Mouse (Mus musculus): ENCODE results near the gene Ltf. TPM values are rescaled to one million over a fixed set of nuclear protein-coding genes. Genes with fewer than 3 reads are reported as not detected.

Ltf gene
- polyA plus RNA-seq, 1 experiment from 2014 or later = 11.3 TPM

- Histone ChIP-seq H3K27ac (ENCODE audit: low read length) (no peak overlapping the region), H3K9me3 (ENCODE audit: low read length) (no peaks in the 10 kb centered on the region), H3K4me3 (ENCODE audit: low read depth, low read length) (no peak overlapping the region), H3K27me3 (replicated peaks; ENCODE audit: insufficient read depth, low read length) (no peaks in the 10 kb centered on the region), H3K36me3 (ENCODE audit: insufficient read depth, low read length) (no peaks in the 10 kb centered on the region), H3K4me1 (ENCODE audit: insufficient read depth, low read depth, low read length) (0 out of 2 replicates have a peak, but pooled peaks cover 5% of the 10 kb centered on the region), H3K4me2 (replicated peaks; ENCODE audit: low read depth, low read length) (no peak overlapping the region), H3K9ac (replicated peaks; ENCODE audit: low read depth) (no peak overlapping the region)
- peak; percentile 93 for DNase-seq (ENCODE audit: low spot score)
- TF ChIP-seq CTCF (IDR thresholded peaks at IDR 0.05) (peak; percentile 100), EP300 (IDR thresholded peaks at IDR 0.05) (peak; percentile 40; the same call in 1 of the 2 replicates)
- WGBS = 5% methylated on average over 5 of the region's 5 CpGs
- peak; percentile 40 for ATAC-seq
Measured at GRCm38 (mm10) chr9:110997245-110997644, 21.8 kb upstream of the Ltf start.

GRCm38 (mm10) chr9:110999056-110999455 lies 20.0 kb upstream of the Ltf start:
- H3K9ac ChIP-seq (replicated peaks; ENCODE audit: low read depth) = no peak overlapping the region
- 0 out of 2 replicates have a peak, but pooled peaks cover 5% of the 10 kb centered on the region for H3K4me1 ChIP-seq (ENCODE audit: insufficient read depth, low read depth, low read length)
- peak; percentile 82 for ATAC-seq
- DNase-seq (ENCODE audit: low spot score) = peak; percentile 86
- no peaks in the 10 kb centered on the region for H3K36me3 ChIP-seq (ENCODE audit: insufficient read depth, low read length)
- peak overlapping the region; percentile 79 for H3K27ac ChIP-seq (ENCODE audit: low read length)
- no peaks in the 10 kb centered on the region for H3K27me3 ChIP-seq (replicated peaks; ENCODE audit: insufficient read depth, low read length)
- H3K4me3 ChIP-seq (ENCODE audit: low read depth, low read length) = no peak overlapping the region
- TF ChIP-seq CTCF (IDR thresholded peaks at IDR 0.05) = no peak
- peak; percentile 84 for TF ChIP-seq EP300 (IDR thresholded peaks at IDR 0.05)
- H3K4me2 ChIP-seq (replicated peaks; ENCODE audit: low read depth, low read length) = no peak overlapping the region
- no peaks in the 10 kb centered on the region for H3K9me3 ChIP-seq (ENCODE audit: low read length)
- 50% methylated on average over 2 of the region's 2 CpGs for WGBS

- Histone ChIP-seq H3K27me3 (replicated peaks; ENCODE audit: insufficient read depth, low read length) (no peaks in the 10 kb centered on the region), H3K36me3 (ENCODE audit: insufficient read depth, low read length) (no peaks in the 10 kb centered on the region), H3K27ac (ENCODE audit: low read length) (peak overlapping the region; percentile 72), H3K4me2 (replicated peaks; ENCODE audit: low read depth, low read length) (no peak overlapping the region), H3K9ac (replicated peaks; ENCODE audit: low read depth) (no peak overlapping the region), H3K4me1 (ENCODE audit: insufficient read depth, low read depth, low read length) (0 out of 2 replicates have a peak, but pooled peaks cover 5% of the 10 kb centered on the region), H3K9me3 (ENCODE audit: low read length) (no peaks in the 10 kb centered on the region), H3K4me3 (ENCODE audit: low read depth, low read length) (no peak overlapping the region)
- peak; percentile 80 for DNase-seq (ENCODE audit: low spot score)
- WGBS = 48% methylated on average over 10 of the region's 10 CpGs
- peak; percentile 73 for ATAC-seq
- TF ChIP-seq CTCF (IDR thresholded peaks at IDR 0.05) = no peak
- peak; percentile 59 for TF ChIP-seq EP300 (IDR thresholded peaks at IDR 0.05)
Measured at GRCm38 (mm10) chr9:110999856-111000255, 19.2 kb upstream of the Ltf start.

GRCm38 (mm10) chr9:111001621-111002020 lies 17.4 kb upstream of the Ltf start:
- ATAC-seq = no peak
- no peak overlapping the region for H3K4me3 ChIP-seq (ENCODE audit: low read depth, low read length)
- no peaks in the 10 kb centered on the region for H3K36me3 ChIP-seq (ENCODE audit: insufficient read depth, low read length)
- WGBS = 72% methylated on average over 12 of the region's 12 CpGs
- TF ChIP-seq EP300 (IDR thresholded peaks at IDR 0.05) = no peak
- TF ChIP-seq CTCF (IDR thresholded peaks at IDR 0.05) = no peak
- no peak for DNase-seq (ENCODE audit: low spot score)
- no peaks in the 10 kb centered on the region for H3K9me3 ChIP-seq (ENCODE audit: low read length)
- 0 out of 2 replicates have a peak, but pooled peaks cover 3% of the 10 kb centered on the region for H3K4me1 ChIP-seq (ENCODE audit: insufficient read depth, low read depth, low read length)
- no peak overlapping the region for H3K9ac ChIP-seq (replicated peaks; ENCODE audit: low read depth)
- H3K4me2 ChIP-seq (replicated peaks; ENCODE audit: low read depth, low read length) = no peak overlapping the region
- H3K27me3 ChIP-seq (replicated peaks; ENCODE audit: insufficient read depth, low read length) = no peaks in the 10 kb centered on the region
- no peak overlapping the region for H3K27ac ChIP-seq (ENCODE audit: low read length)

GRCm38 (mm10) chr9:111003279-111003678 lies 15.8 kb upstream of the Ltf start:
- H3K27ac ChIP-seq (ENCODE audit: low read length) = no peak overlapping the region
- no peaks in the 10 kb centered on the region for H3K9me3 ChIP-seq (ENCODE audit: low read length)
- 85% methylated on average over 9 of the region's 9 CpGs for whole genome bisulfite sequencing

GRCm38 (mm10) chr9:111006544-111006943 lies 12.5 kb upstream of the Ltf start:
- Histone ChIP-seq H3K27ac (ENCODE audit: low read length) (no peak overlapping the region), H3K4me3 (ENCODE audit: low read depth, low read length) (no peak overlapping the region), H3K27me3 (replicated peaks; ENCODE audit: insufficient read depth, low read length) (no peaks in the 10 kb centered on the region), H3K9me3 (ENCODE audit: low read length) (no peaks in the 10 kb centered on the region), H3K4me2 (replicated peaks; ENCODE audit: low read depth, low read length) (no peak overlapping the region), H3K9ac (replicated peaks; ENCODE audit: low read depth) (no peak overlapping the region), H3K4me1 (ENCODE audit: insufficient read depth, low read depth, low read length) (no peaks in the 10 kb centered on the region; the same call in 1 of the 2 replicates), H3K36me3 (ENCODE audit: insufficient read depth, low read length) (no peaks in the 10 kb centered on the region)
- TF ChIP-seq CTCF (IDR thresholded peaks at IDR 0.05) (no peak), EP300 (IDR thresholded peaks at IDR 0.05) (no peak)
- no peak for ATAC-seq
- WGBS = 92% methylated on average over 2 of the region's 2 CpGs
- DNase-seq (ENCODE audit: low spot score) = no peak

More at GRCm38 (mm10) chr9:111003279-111003678, 15.8 kb upstream of the Ltf start:
- no peak overlapping the region for H3K4me3 ChIP-seq (ENCODE audit: low read depth, low read length)
- no peaks in the 10 kb centered on the region for H3K27me3 ChIP-seq (replicated peaks; ENCODE audit: insufficient read depth, low read length)
- TF ChIP-seq CTCF (IDR thresholded peaks at IDR 0.05) (no peak), EP300 (IDR thresholded peaks at IDR 0.05) (no peak)
- ATAC-seq = no peak
- no peaks in the 10 kb centered on the region for H3K36me3 ChIP-seq (ENCODE audit: insufficient read depth, low read length)
- H3K4me2 ChIP-seq (replicated peaks; ENCODE audit: low read depth, low read length) = no peak overlapping the region
- H3K4me1 ChIP-seq (ENCODE audit: insufficient read depth, low read depth, low read length) = 0 out of 2 replicates have a peak, but pooled peaks cover 3% of the 10 kb centered on the region
- DNase-seq (ENCODE audit: low spot score) = no peak
- H3K9ac ChIP-seq (replicated peaks; ENCODE audit: low read depth) = no peak overlapping the region
